Mouse (Mus musculus) midbrain, embryonic 11.5 days (tissue): ENCODE results near the gene Poc1b. TPM values are rescaled to one million over a fixed set of nuclear protein-coding genes. Genes with fewer than 3 reads are reported as not detected.
A peak's percentile ranks its signal among the peaks of the same experiment; 100 is the strongest.
"Not testable (repeated sequence)": the region's sequence is repeated elsewhere in the genome, so short reads cannot be mapped to it uniquely, and the experiment has no call there.

Source experiments
- ATAC-seq: fragments of 200-750 bp; cut with Nextera tagmentation; 2 replicates; pipeline ENCODE4 v1.8.0; 2017; ENCODE audit warnings: moderate TSS enrichment, moderate library complexity; ENCODE audit not compliant: low FRiP score
- DNase-seq: peaks from one replicate; pipeline ENCODE4 v3.0.0; 2015; ENCODE audit warnings: low spot score; ENCODE audit errors: missing footprints
- H3K27ac ChIP-seq: fragments of 300-500 bp; sonication (generic); 2 replicates; pipeline ENCODE4 v1.5.1; 2014; ENCODE audit warnings: low read depth, low read length
- H3K27me3 ChIP-seq: fragments of 300-500 bp; sonication (generic); 2 replicates; pipeline ENCODE4 v1.6.1; 2014; ENCODE audit warnings: mild to moderate bottlenecking, low read length, moderate library complexity, mixed read lengths; ENCODE audit not compliant: control insufficient read depth, insufficient read depth
- H3K36me3 ChIP-seq: fragments of 300-500 bp; sonication (generic); 2 replicates; pipeline ENCODE4 v1.6.1; 2014; ENCODE audit warnings: mild to moderate bottlenecking, low read length, moderate library complexity, mixed read lengths; ENCODE audit not compliant: control insufficient read depth, insufficient read depth
- H3K4me1 ChIP-seq: fragments of 300-500 bp; sonication (generic); 2 replicates; pipeline ENCODE4 v1.6.1; 2014; ENCODE audit warnings: low read length; ENCODE audit not compliant: control insufficient read depth, insufficient read depth
- H3K4me2 ChIP-seq: fragments of 300-500 bp; sonication (generic); 2 replicates; pipeline ENCODE4 v1.6.1; 2014; ENCODE audit warnings: mild to moderate bottlenecking, moderate library complexity
- H3K4me3 ChIP-seq: fragments of 300-500 bp; sonication (generic); 2 replicates; pipeline ENCODE4 v1.5.1; 2014; ENCODE audit warnings: low read depth, low read length
- H3K9ac ChIP-seq: fragments of 300-500 bp; sonication (generic); 2 replicates; pipeline ENCODE4 v1.6.1; 2014; ENCODE audit warnings: low read length
- H3K9me3 ChIP-seq: fragments of 300-500 bp; sonication (generic); 2 replicates; pipeline ENCODE4 v1.6.1; 2016; ENCODE audit warnings: low read length; ENCODE audit not compliant: control insufficient read depth
- WGBS: fragments of 180-500 bp; shearing (Covaris S2); extraction: QIAGEN DNeasy Blood & Tissue Kit; methylation state at CpG from one replicate; pipeline ENCODE4 v1.1.7; 2014; 5-methylcytosine and 5-hydroxymethylcytosine counted together
- polyA plus RNA-seq: library from polyadenylated mRNA; unstranded; fragments of >200 nt; fragmentation: Nextera tagmentation; extraction: Ambion mirVana; gene quantifications from 2 replicates; pipeline ENCODE4 v1.2.1, GENCODE M21; 2014

Poc1b gene
- polyA plus RNA-seq, 1 experiment from 2014 or later: 37.2 TPM

- H3K4me1 ChIP-seq, ATAC-seq, DNase-seq, H3K4me2 ChIP-seq, H3K27ac ChIP-seq, H3K9me3 ChIP-seq, H3K4me3 ChIP-seq, H3K27me3 ChIP-seq, H3K9ac ChIP-seq, H3K36me3 ChIP-seq: not testable (repeated sequence)
- whole genome bisulfite sequencing: 96% methylated on average over 10 of the region's 10 CpGs
Observed at GRCm38 (mm10) chr10:99157697-99158096, 50.9 kb downstream of the Poc1b start.

- ATAC-seq: peak; percentile 63
- Histone ChIP-seq H3K4me2 (no peak overlapping the region), H3K4me3 (no peak overlapping the region), H3K9me3 (no peaks in the 10 kb centered on the region), H3K36me3 (no peaks in the 10 kb centered on the region), H3K4me1 (no peaks in the 10 kb centered on the region; the same call in 1 of the 2 replicates), H3K9ac (no peak overlapping the region), H3K27me3 (no peaks in the 10 kb centered on the region), H3K27ac (no peak overlapping the region)
- 41% methylated on average over 8 of the region's 8 CpGs for WGBS
- peak; percentile 91 for DNase-seq
Observed at GRCm38 (mm10) chr10:99161987-99162582, 55.2 kb downstream of the Poc1b start.

DNA sequence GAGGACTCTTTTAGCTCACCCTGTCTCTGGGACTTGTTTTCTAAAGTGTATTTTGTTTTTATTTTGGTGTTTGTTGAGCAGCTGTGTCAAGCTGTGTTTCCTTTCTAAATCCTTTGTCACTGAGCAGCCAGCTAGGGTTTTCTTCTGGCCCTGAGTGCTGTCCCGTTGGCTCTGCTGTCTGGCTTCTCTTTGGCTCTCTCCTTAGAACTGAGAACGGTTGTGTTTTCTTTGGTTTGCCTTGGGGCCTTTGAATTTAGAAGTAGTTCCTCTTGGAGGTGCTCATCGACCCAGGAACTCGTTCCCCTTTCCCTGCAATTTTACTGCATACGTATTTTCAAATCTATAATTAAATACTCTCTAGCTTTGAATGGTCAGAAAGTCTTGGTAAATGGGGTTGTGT, 56.2 kb downstream of the Poc1b start:
- 85% methylated on average over 5 of the region's 5 CpGs for WGBS

DNA sequence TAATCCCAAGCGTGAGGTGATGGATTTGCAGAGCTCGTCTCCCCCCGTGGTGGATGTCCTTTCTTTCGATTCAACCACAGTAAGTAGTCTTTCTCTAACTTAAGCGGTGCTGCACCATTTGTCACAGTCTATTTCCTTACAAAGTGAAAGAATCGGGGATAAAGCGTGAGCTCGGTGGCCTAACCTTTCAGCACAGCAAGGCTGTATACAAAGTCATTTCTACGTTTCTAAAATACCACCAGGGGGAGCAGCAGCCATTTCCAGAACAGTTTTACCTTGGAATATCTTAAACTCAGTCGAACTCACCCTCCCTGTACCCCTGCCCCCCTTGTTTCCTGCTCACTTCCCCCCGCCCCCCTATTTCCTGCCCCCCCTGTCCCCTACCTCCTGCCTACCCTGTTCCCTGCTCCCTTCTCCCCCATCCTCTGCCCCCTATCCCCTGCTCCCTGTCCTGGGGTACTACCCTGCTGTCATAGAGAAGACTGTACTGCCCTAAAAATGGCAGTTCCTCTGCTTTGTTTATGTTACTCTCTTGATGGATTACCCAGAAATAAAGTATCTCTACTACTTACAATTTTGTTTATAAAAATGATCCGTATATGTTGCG, 58.1 kb downstream of the Poc1b start:
- peak; percentile 72 for ATAC-seq
- no peak overlapping the region for H3K27ac ChIP-seq
- H3K4me2 ChIP-seq: no peak overlapping the region
- no peaks in the 10 kb centered on the region for H3K36me3 ChIP-seq
- no peaks in the 10 kb centered on the region; the same call in 1 of the 2 replicates for H3K4me1 ChIP-seq
- DNase-seq: peak; percentile 87
- H3K9me3 ChIP-seq: no peaks in the 10 kb centered on the region
- no peaks in the 10 kb centered on the region for H3K27me3 ChIP-seq
- WGBS: 42% methylated on average over 13 of the region's 13 CpGs
- H3K4me3 ChIP-seq: no peak overlapping the region
- no peak overlapping the region for H3K9ac ChIP-seq

More for the DNA sequence above, 56.2 kb downstream of the Poc1b start:
- no peak overlapping the region for H3K4me3 ChIP-seq
- no peak overlapping the region for H3K4me2 ChIP-seq
- no peaks in the 10 kb centered on the region for H3K9me3 ChIP-seq
- H3K27ac ChIP-seq: no peak overlapping the region
- no peaks in the 10 kb centered on the region for H3K36me3 ChIP-seq
- no peak overlapping the region for H3K9ac ChIP-seq
- ATAC-seq: no peak
- DNase-seq: peak; percentile 81
- no peaks in the 10 kb centered on the region; the same call in 1 of the 2 replicates for H3K4me1 ChIP-seq
- no peaks in the 10 kb centered on the region for H3K27me3 ChIP-seq

- Histone ChIP-seq H3K27me3 (no peaks in the 10 kb centered on the region), H3K4me1 (no peaks in the 10 kb centered on the region; the same call in 1 of the 2 replicates), H3K27ac (no peak overlapping the region), H3K9ac (no peak overlapping the region), H3K4me2 (no peak overlapping the region), H3K36me3 (no peaks in the 10 kb centered on the region), H3K4me3 (no peak overlapping the region), H3K9me3 (no peaks in the 10 kb centered on the region)
- ATAC-seq (no peak), DNase-seq (no peak)
- WGBS: 83% methylated on average over 7 of the region's 7 CpGs
Observed at GRCm38 (mm10) chr10:99165751-99166282, 59.0 kb downstream of the Poc1b start.

DNA sequence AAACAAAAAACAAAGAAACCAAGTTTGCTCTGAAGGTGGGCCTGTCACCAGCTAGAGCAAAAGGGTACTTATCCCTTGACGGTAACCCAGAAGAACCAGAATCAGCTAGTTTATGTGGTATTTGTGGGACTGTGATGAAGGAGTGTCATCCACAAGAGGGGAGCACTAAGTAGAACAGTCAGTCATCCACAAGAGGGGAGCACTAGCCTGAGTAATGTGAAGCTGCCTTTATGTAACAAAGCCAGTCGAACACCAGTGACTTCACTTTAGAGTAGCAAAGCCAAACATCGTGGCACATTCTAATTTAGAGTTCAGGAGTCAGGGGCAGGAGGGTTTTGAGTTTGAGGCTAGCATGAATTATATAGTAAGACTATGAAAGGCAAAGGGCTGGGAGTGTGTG, 59.6 kb downstream of the Poc1b start:
- 82% methylated on average over 3 of the region's 3 CpGs for WGBS
- H3K27ac ChIP-seq: no peak overlapping the region
- no peak overlapping the region for H3K9ac ChIP-seq
- H3K27me3 ChIP-seq: no peaks in the 10 kb centered on the region
- DNase-seq (no peak), ATAC-seq (no peak)
- no peak overlapping the region for H3K4me3 ChIP-seq
- no peaks in the 10 kb centered on the region; the same call in 1 of the 2 replicates for H3K4me1 ChIP-seq
- no peaks in the 10 kb centered on the region for H3K9me3 ChIP-seq
- H3K36me3 ChIP-seq: no peaks in the 10 kb centered on the region
- H3K4me2 ChIP-seq: no peak overlapping the region

- no peak for DNase-seq
- WGBS: 79% methylated on average over 6 of the region's 6 CpGs
Observed at GRCm38 (mm10) chr10:99168404-99168803, 61.6 kb downstream of the Poc1b start.

GRCm38 (mm10) chr10:99168840-99169764, 62.3 kb downstream of the Poc1b start:
- peaks cover 2% of the 10 kb centered on the region; the same call in 1 of the 2 replicates for H3K4me1 ChIP-seq
- H3K27me3 ChIP-seq: no peaks in the 10 kb centered on the region
- no peak overlapping the region for H3K27ac ChIP-seq
- no peak overlapping the region for H3K4me2 ChIP-seq
- DNase-seq (no peak), ATAC-seq (no peak)
- no peaks in the 10 kb centered on the region for H3K36me3 ChIP-seq
- no peak overlapping the region for H3K9ac ChIP-seq
- H3K4me3 ChIP-seq: no peak overlapping the region
- 89% methylated on average over 11 of the region's 11 CpGs for WGBS
- no peaks in the 10 kb centered on the region for H3K9me3 ChIP-seq

More at GRCm38 (mm10) chr10:99168404-99168803, 61.6 kb downstream of the Poc1b start:
- no peak overlapping the region for H3K9ac ChIP-seq
- no peak overlapping the region for H3K4me3 ChIP-seq
- no peak for ATAC-seq
- no peaks in the 10 kb centered on the region for H3K27me3 ChIP-seq
- H3K4me1 ChIP-seq: peaks cover 2% of the 10 kb centered on the region; the same call in 1 of the 2 replicates
- no peak overlapping the region for H3K27ac ChIP-seq
- H3K9me3 ChIP-seq: no peaks in the 10 kb centered on the region
- no peak overlapping the region for H3K4me2 ChIP-seq
- no peaks in the 10 kb centered on the region for H3K36me3 ChIP-seq
